Mouse (Mus musculus): ENCODE results near the gene Cyp4a29. TPM values are rescaled to one million over a fixed set of nuclear protein-coding genes. Genes with fewer than 3 reads are reported as not detected.

The Cyp4a29 gene
- total RNA-seq (2023), result not detected

DNA sequence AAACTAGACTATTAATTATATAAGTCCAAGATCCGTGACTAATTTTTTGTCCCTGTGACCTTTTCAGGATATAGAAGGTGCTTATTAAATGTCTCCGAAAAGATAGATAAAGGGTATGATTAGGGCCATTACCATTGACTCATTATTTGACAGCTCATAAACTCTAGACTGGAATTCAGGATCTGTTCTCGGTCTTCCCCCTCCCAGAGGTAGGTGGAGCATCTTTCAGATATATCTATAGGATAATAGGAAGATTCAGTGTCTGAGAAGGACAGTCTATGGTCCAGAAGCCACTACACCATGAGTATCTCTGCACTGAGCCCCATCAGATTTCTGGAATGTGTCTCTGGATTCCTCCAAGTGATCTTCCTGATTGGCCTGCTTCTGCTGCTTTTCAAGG is at the start of gene Cyp4a29:
Gene Cyp4a29, plus strand, starts transcription at position 301 of the 400 bp plus-strand sequence.

GRCm38 (mm10) chr4:115298746-115299145 is 56.9 kb downstream of the Cyp4a29 start, which contains the start of gene Cyp4a12a:
TSS of gene Cyp4a12a (plus strand) at chr4:115299046.

Other genes with a start within 250 kb of the Cyp4a29 start
- under 1 TPM; 0.39 to 0.50 TPM for gene Stil, start 241.9 kb upstream of the Cyp4a29 start, total RNA-seq (2023)
- under 1 TPM; 0.55 to 0.84 TPM for gene Tal1, start 185.7 kb upstream of the Cyp4a29 start, total RNA-seq (2023)
- 1 to 10 TPM in 1 of 2 experiments, under 1 TPM in 1; 0.79 to 1.4 TPM for gene Pdzk1ip1, start 153.4 kb upstream of the Cyp4a29 start, total RNA-seq (2023)
- not detected for gene Cyp4x1, start 107.8 kb upstream of the Cyp4a29 start, total RNA-seq (2023)
- not detected for gene Cyp4a12a, start 57.0 kb downstream of the Cyp4a29 start, total RNA-seq (2023)
- not detected for gene Cyp4a12b, start 169.5 kb downstream of the Cyp4a29 start, total RNA-seq (2023)
- not detected for gene Cyp4a30b, start 210.5 kb downstream of the Cyp4a29 start, total RNA-seq (2023)